Mouse (Mus musculus): ENCODE measurements around the gene Zdhhc24. TPM values are rescaled to one million over a fixed set of nuclear protein-coding genes. Genes with fewer than 3 reads are reported as not detected.

Zdhhc24 gene
- polyA plus RNA-seq (2016; fragmentation: Nextera tagmentation; extraction: Ambion mirVana), result 10.3 and 13.3 TPM in 2 replicates

- Histone ChIP-seq H3K9me3 (no peaks in the 10 kb centered on the region), H3K27ac (replicated peaks) (peak within 1 kb of the TSS; percentile 78), H3K27me3 (replicated peaks; ENCODE audit: low read depth, poor library complexity, severe bottlenecking) (peaks cover 11% of the 10 kb centered on the region), H3K4me3 (peak within 1 kb of the TSS; percentile 89), H3K36me3 (replicated peaks) (peaks cover 4% of the 10 kb centered on the region; the same call in 1 of the 2 replicates), H3K4me1 (peaks cover 36% of the 10 kb centered on the region)
- WGBS, result 1% methylated on average over 52 of the region's 52 CpGs
- peak; percentile 97 for DNase-seq (ENCODE audit: low spot score)
These were observed at the start of gene Zdhhc24 for GRCm38 (mm10) chr19:4878405-4879323. Gene Zdhhc24 (plus strand): TSS chr19:4878668.

- Histone ChIP-seq H3K27ac (replicated peaks) (no peak overlapping the region), H3K9me3 (no peaks in the 10 kb centered on the region), H3K36me3 (replicated peaks) (peaks cover 48% of the 10 kb centered on the region), H3K4me3 (no peak overlapping the region), H3K4me1 (peaks cover 19% of the 10 kb centered on the region), H3K27me3 (replicated peaks; ENCODE audit: low read depth, poor library complexity, severe bottlenecking) (no peaks in the 10 kb centered on the region)
- DNase-seq (ENCODE audit: low spot score), result no peak
- 71% methylated on average over 7 of the region's 7 CpGs for WGBS
These were observed 49.3 kb upstream of the Zdhhc24 start for GRCm38 (mm10) chr19:4829156-4829555.

DNA sequence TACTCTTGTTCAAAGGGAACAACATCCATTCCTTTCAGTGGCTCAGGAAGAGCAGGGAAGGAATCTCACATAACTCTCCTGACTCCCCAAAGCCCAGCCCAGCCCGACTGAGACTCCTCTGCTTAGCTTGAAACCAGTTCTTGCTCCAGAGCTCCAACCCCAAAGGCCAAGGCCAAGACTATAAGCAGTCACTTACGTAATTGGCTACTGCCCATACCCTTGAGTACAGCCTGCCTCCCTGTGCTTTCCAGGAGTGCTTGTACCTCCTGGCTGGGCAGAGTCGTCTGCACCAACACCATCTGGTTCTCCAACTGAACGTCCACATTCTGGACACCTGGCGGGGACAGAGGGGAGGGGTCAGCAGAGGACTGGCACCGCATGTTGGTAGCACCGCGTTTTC, 44.5 kb upstream of the Zdhhc24 start:
- no peak for DNase-seq (ENCODE audit: low spot score)
- Histone ChIP-seq H3K4me3 (no peak overlapping the region), H3K9me3 (no peaks in the 10 kb centered on the region), H3K36me3 (replicated peaks) (peaks cover 24% of the 10 kb centered on the region), H3K27me3 (replicated peaks; ENCODE audit: low read depth, poor library complexity, severe bottlenecking) (no peaks in the 10 kb centered on the region), H3K27ac (replicated peaks) (no peak overlapping the region), H3K4me1 (peaks cover 24% of the 10 kb centered on the region)
- 86% methylated on average over 8 of the region's 8 CpGs for WGBS

DNA sequence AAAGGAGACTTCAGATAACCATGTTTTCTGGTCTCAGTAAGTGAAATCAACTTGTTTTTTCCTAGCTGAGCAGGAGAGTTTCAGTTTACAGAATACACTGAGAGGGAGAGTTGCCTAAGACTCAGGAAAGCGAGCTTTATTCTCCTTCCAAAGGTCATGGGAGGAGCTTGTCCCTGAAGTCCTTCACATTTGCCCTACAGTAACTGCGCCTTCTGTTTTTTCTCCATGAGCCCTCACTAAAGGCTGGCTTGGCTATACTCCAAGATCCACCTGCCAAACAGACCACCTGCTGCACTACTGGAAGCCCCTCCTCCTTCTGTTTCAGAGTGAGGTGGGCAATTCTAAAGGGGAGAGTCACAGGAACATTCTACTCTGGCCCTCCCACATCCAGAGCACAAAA, 42.4 kb upstream of the Zdhhc24 start:
- Histone ChIP-seq H3K4me1 (peaks cover 32% of the 10 kb centered on the region), H3K27me3 (replicated peaks; ENCODE audit: low read depth, poor library complexity, severe bottlenecking) (peaks cover 17% of the 10 kb centered on the region), H3K9me3 (no peaks in the 10 kb centered on the region), H3K27ac (replicated peaks) (no peak overlapping the region), H3K36me3 (replicated peaks) (peaks cover 17% of the 10 kb centered on the region), H3K4me3 (no peak overlapping the region)
- no peak for DNase-seq (ENCODE audit: low spot score)
- WGBS, result 82% methylated on average over 2 of the region's 2 CpGs

- no peak overlapping the region for H3K4me3 ChIP-seq
- no peaks in the 10 kb centered on the region for H3K9me3 ChIP-seq
- DNase-seq (ENCODE audit: low spot score), result no peak
- peaks cover 26% of the 10 kb centered on the region for H3K27me3 ChIP-seq (replicated peaks; ENCODE audit: low read depth, poor library complexity, severe bottlenecking)
- 91% methylated on average over 6 of the region's 6 CpGs for WGBS
- H3K36me3 ChIP-seq (replicated peaks), result peaks cover 17% of the 10 kb centered on the region
- peaks cover 32% of the 10 kb centered on the region for H3K4me1 ChIP-seq
- no peak overlapping the region for H3K27ac ChIP-seq (replicated peaks)
These were observed 41.4 kb upstream of the Zdhhc24 start for GRCm38 (mm10) chr19:4837049-4837448.

DNA sequence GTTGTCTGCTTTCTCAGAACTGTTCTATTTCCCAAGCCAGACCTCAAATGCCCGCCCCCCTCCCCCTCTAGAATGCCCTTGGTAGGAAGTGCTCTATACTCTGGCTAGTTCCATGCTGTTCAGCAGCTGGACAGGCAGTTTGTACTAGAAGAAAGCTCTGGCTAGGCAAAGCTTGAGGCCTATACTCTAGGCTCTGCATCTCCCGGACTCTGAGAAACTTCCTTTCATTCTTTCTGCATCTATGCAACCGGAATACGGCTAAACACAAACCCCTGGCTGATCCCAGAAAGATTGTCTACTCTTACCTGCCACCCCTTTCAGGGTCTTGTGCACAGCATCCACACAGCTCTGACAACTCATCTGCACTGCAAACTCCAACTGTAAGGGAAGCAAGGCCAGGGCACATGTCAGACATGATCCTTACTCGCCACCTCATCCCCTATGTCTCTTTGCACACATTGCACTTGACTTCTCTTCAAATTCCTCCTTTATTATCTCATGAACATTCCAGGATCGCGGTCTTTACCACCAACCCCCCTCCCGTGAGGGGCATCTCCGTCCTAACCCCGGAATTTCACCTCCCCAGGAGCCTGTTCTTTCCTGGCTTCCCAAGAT, 39.8 kb upstream of the Zdhhc24 start:
- no peak for DNase-seq (ENCODE audit: low spot score)
- WGBS, result 36% methylated on average over 10 of the region's 10 CpGs
- H3K27me3 ChIP-seq (replicated peaks; ENCODE audit: low read depth, poor library complexity, severe bottlenecking), result peaks cover 32% of the 10 kb centered on the region
- peak overlapping the region; percentile 76 for H3K4me3 ChIP-seq
- H3K4me1 ChIP-seq, result peaks cover 21% of the 10 kb centered on the region
- H3K9me3 ChIP-seq, result no peaks in the 10 kb centered on the region
- H3K36me3 ChIP-seq (replicated peaks), result peaks cover 6% of the 10 kb centered on the region; the same call in 1 of the 2 replicates
- H3K27ac ChIP-seq (replicated peaks), result peak overlapping the region; percentile 83

DNA sequence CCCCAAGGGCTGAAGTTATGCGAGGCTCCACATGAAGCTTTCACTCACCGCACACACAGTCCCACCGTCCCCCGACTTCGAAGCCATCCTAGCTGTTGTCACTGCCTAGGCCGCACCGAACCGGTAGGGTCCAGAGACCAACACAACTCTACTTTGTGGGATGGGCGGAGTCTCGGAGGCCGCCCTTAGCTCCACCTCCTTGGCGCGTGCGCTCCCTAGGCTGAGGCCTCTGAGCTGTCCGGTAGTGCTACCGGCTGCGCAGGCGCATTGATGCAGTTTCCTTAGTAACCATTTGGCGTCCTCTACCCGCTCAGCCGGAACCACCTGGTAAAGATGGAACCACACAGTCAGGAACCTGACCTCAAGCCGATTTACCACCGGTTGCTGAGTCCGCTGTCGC, 39.3 kb upstream of the Zdhhc24 start, which contains the start of the genes Ccs and Ccdc87:
TSS of gene Ccs (minus strand) at position 184 of the 400 bp plus-strand sequence.
TSS of gene Ccdc87 (plus strand) at position 218 of the 400 bp plus-strand sequence.
- Histone ChIP-seq H3K4me3 (peak within 1 kb of the TSS; percentile 76), H3K4me1 (peaks cover 21% of the 10 kb centered on the region), H3K27me3 (replicated peaks; ENCODE audit: low read depth, poor library complexity, severe bottlenecking) (peaks cover 32% of the 10 kb centered on the region), H3K36me3 (replicated peaks) (peaks cover 6% of the 10 kb centered on the region; the same call in 1 of the 2 replicates), H3K27ac (replicated peaks) (peak within 1 kb of the TSS; percentile 83), H3K9me3 (no peaks in the 10 kb centered on the region)
- WGBS, result under 1% methylated on average over 25 of the region's 25 CpGs
- peak; percentile 96 for DNase-seq (ENCODE audit: low spot score)

GRCm38 (mm10) chr19:4840848-4841247, 37.6 kb upstream of the Zdhhc24 start:
- no peaks in the 10 kb centered on the region for H3K9me3 ChIP-seq
- DNase-seq (ENCODE audit: low spot score), result no peak
- 0 out of 2 replicates have a peak, but pooled peaks cover 4% of the 10 kb centered on the region for H3K36me3 ChIP-seq (replicated peaks)
- H3K4me3 ChIP-seq, result no peak overlapping the region
- peaks cover 21% of the 10 kb centered on the region for H3K4me1 ChIP-seq
- H3K27ac ChIP-seq (replicated peaks), result no peak overlapping the region
- WGBS, result 86% methylated on average over 9 of the region's 9 CpGs
- peaks cover 32% of the 10 kb centered on the region for H3K27me3 ChIP-seq (replicated peaks; ENCODE audit: low read depth, poor library complexity, severe bottlenecking)

DNA sequence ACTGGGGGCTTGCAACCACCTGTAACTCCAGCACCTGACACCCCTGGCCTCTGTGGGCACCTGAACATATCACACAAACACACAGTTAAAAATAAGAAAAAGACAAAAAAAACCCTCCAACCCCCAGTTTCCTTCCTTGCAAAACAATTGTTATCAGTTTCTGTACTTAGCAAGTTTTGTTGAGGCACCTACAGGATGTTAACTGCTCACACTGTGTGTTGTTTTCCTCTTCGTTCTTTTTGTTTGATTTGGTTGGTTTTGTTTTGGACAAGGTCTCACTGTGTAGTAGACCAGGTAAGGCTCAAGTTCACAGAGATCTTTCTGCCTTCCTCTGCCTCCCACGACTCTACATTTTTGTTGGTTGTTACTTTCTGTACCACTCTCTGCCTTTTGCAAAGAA, 35.9 kb upstream of the Zdhhc24 start:
- peaks cover 35% of the 10 kb centered on the region for H3K27me3 ChIP-seq (replicated peaks; ENCODE audit: low read depth, poor library complexity, severe bottlenecking)
- peaks cover 21% of the 10 kb centered on the region for H3K4me1 ChIP-seq
- no peak for DNase-seq (ENCODE audit: low spot score)
- no peak overlapping the region for H3K27ac ChIP-seq (replicated peaks)
- no peaks in the 10 kb centered on the region for H3K9me3 ChIP-seq
- 77% methylated on average over 2 of the region's 2 CpGs for WGBS
- no peak overlapping the region for H3K4me3 ChIP-seq
- no peaks in the 10 kb centered on the region for H3K36me3 ChIP-seq (replicated peaks)

DNA sequence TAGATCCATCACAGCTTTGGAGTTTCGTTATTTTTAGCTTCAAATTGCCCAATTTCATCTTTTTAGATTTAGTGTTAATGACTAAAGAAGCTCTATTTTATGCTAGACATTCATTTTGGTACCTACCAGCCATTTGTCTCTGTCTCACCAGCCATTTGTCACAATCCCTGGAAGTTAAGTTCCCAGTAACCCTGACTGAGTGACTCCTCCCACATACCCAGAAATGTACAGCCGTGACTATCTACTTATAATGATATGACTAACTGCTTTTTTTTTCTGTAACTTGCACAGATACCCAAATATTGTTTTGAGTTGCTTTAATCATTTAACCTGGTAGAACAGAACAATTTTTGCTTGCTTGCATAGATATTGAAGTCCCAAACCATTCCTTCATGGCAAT, 32.6 kb upstream of the Zdhhc24 start:
- Histone ChIP-seq H3K36me3 (replicated peaks) (no peaks in the 10 kb centered on the region), H3K4me1 (no peaks in the 10 kb centered on the region), H3K9me3 (no peaks in the 10 kb centered on the region), H3K27ac (replicated peaks) (no peak overlapping the region), H3K4me3 (no peak overlapping the region), H3K27me3 (replicated peaks; ENCODE audit: low read depth, poor library complexity, severe bottlenecking) (peaks cover 26% of the 10 kb centered on the region)
- DNase-seq (ENCODE audit: low spot score), result no peak
- WGBS, result 76% methylated on average over 2 of the region's 2 CpGs

- 41% methylated on average over 7 of the region's 7 CpGs for WGBS
- Histone ChIP-seq H3K9me3 (no peaks in the 10 kb centered on the region), H3K4me1 (no peaks in the 10 kb centered on the region), H3K27ac (replicated peaks) (no peak overlapping the region), H3K4me3 (no peak overlapping the region), H3K36me3 (replicated peaks) (no peaks in the 10 kb centered on the region), H3K27me3 (replicated peaks; ENCODE audit: low read depth, poor library complexity, severe bottlenecking) (peaks cover 9% of the 10 kb centered on the region)
- no peak for DNase-seq (ENCODE audit: low spot score)
These were observed 31.0 kb upstream of the Zdhhc24 start for GRCm38 (mm10) chr19:4847490-4847889.

DNA sequence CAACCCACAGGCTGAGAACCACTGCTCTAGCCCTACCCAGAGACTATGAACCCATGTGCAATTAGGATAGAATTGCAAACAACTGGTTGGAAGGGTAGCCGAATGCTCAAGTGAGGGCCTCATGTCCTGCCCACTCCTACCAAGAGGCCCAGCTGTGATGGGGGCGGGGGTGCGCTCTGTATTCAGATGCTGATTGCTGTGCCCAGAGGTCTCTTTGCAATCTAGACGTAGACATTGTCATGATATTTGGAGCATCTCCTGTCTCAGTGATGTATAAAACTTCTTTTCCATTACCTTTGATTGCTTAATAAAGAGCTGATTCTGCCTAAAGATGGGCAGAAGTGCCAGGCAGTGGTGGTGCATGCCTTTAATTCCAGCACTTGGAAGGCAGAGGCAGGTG, 28.7 kb upstream of the Zdhhc24 start:
- Histone ChIP-seq H3K9me3 (no peaks in the 10 kb centered on the region), H3K36me3 (replicated peaks) (no peaks in the 10 kb centered on the region), H3K27ac (replicated peaks) (no peak overlapping the region), H3K27me3 (replicated peaks; ENCODE audit: low read depth, poor library complexity, severe bottlenecking) (peaks cover 8% of the 10 kb centered on the region; the same call in 1 of the 2 replicates), H3K4me3 (no peak overlapping the region), H3K4me1 (peaks cover 5% of the 10 kb centered on the region)
- no peak for DNase-seq (ENCODE audit: low spot score)
- 59% methylated on average over 4 of the region's 4 CpGs for WGBS

All from embryonic facial prominence, embryonic 10.5 days (tissue).